Mouse (Mus musculus): Measurements from ENCODE around the gene Vmn2r28. TPM values are rescaled to one million over a fixed set of nuclear protein-coding genes. Genes with fewer than 3 reads are reported as not detected.
"Not testable (repeated sequence)": the region's sequence is repeated elsewhere in the genome, so short reads cannot be mapped to it uniquely, and the experiment has no call there.

Gene Vmn2r28
- not detected in 2 replicates for polyA plus RNA-seq (2015; fragmentation: Nextera tagmentation; extraction: Ambion mirVana)

- H3K4me2 ChIP-seq (ENCODE audit: low read length); H3K4me1 ChIP-seq (replicated peaks; ENCODE audit: insufficient read depth, low read length): not testable (repeated sequence)
These were observed at the start of gene Vmn2r28 for GRCm38 (mm10) chr7:5493856-5494255. Gene Vmn2r28, minus strand, starts transcription at chr7:5493956.

GRCm38 (mm10) chr7:5540770-5541436, 47.1 kb upstream of the Vmn2r28 start:
- H3K4me1 ChIP-seq (replicated peaks; ENCODE audit: insufficient read depth, low read length); H3K4me3 ChIP-seq (replicated peaks; ENCODE audit: low read depth, low read length); ATAC-seq (replicated peaks; ENCODE audit: low FRiP score, low read depth); DNase-seq (ENCODE audit: low spot score); H3K36me3 ChIP-seq (ENCODE audit: insufficient read depth, low read length); H3K27ac ChIP-seq; H3K4me2 ChIP-seq (ENCODE audit: low read length); H3K9me3 ChIP-seq (replicated peaks; ENCODE audit: low read length); H3K27me3 ChIP-seq (ENCODE audit: insufficient read depth, low read length); H3K9ac ChIP-seq (ENCODE audit: low read depth, low read length): not testable (repeated sequence)
- WGBS = 44% methylated on average over 3 of the region's 3 CpGs

More at GRCm38 (mm10) chr7:5493856-5494255, at the start of gene Vmn2r28:
- H3K27ac ChIP-seq; H3K4me3 ChIP-seq (replicated peaks; ENCODE audit: low read depth, low read length); H3K9me3 ChIP-seq (replicated peaks; ENCODE audit: low read length); DNase-seq (ENCODE audit: low spot score); ATAC-seq (replicated peaks; ENCODE audit: low FRiP score, low read depth); H3K27me3 ChIP-seq (ENCODE audit: insufficient read depth, low read length); H3K9ac ChIP-seq (ENCODE audit: low read depth, low read length); H3K36me3 ChIP-seq (ENCODE audit: insufficient read depth, low read length): not testable (repeated sequence)

GRCm38 (mm10) chr7:5456674-5457073, 37.1 kb downstream of the Vmn2r28 start, which contains the start of gene Vmn1r59:
Gene Vmn1r59, minus strand, starts transcription at chr7:5456774.
- Histone ChIP-seq H3K4me1 (replicated peaks; ENCODE audit: insufficient read depth, low read length) (no peaks in the 10 kb centered on the region), H3K27ac (no peak within 1 kb of the TSS), H3K4me2 (ENCODE audit: low read length) (no peak within 1 kb of the TSS), H3K27me3 (ENCODE audit: insufficient read depth, low read length) (no peaks in the 10 kb centered on the region), H3K36me3 (ENCODE audit: insufficient read depth, low read length) (no peaks in the 10 kb centered on the region), H3K4me3 (replicated peaks; ENCODE audit: low read depth, low read length) (no peak within 1 kb of the TSS), H3K9me3 (replicated peaks; ENCODE audit: low read length) (no peaks in the 10 kb centered on the region), H3K9ac (ENCODE audit: low read depth, low read length) (no peak within 1 kb of the TSS)
- DNase-seq (ENCODE audit: low spot score) (no peak), ATAC-seq (replicated peaks; ENCODE audit: low FRiP score, low read depth) (no peak)
- TF ChIP-seq CTCF (IDR thresholded peaks at IDR 0.05; ENCODE audit: low read depth) = no peak

- not testable (repeated sequence) for DNase-seq (ENCODE audit: low spot score); H3K27me3 ChIP-seq (ENCODE audit: insufficient read depth, low read length); H3K36me3 ChIP-seq (ENCODE audit: insufficient read depth, low read length); H3K4me3 ChIP-seq (replicated peaks; ENCODE audit: low read depth, low read length); H3K4me2 ChIP-seq (ENCODE audit: low read length); ATAC-seq (replicated peaks; ENCODE audit: low FRiP score, low read depth); H3K9ac ChIP-seq (ENCODE audit: low read depth, low read length); H3K4me1 ChIP-seq (replicated peaks; ENCODE audit: insufficient read depth, low read length); H3K9me3 ChIP-seq (replicated peaks; ENCODE audit: low read length); H3K27ac ChIP-seq
- WGBS = 67% methylated on average over 3 of the region's 3 CpGs
These were observed 39.7 kb downstream of the Vmn2r28 start for GRCm38 (mm10) chr7:5454011-5454410.

- Histone ChIP-seq H3K4me3 (replicated peaks; ENCODE audit: low read depth, low read length) (no peak overlapping the region), H3K27ac (no peak overlapping the region), H3K9me3 (replicated peaks; ENCODE audit: low read length) (no peaks in the 10 kb centered on the region), H3K4me2 (ENCODE audit: low read length) (no peak overlapping the region), H3K27me3 (ENCODE audit: insufficient read depth, low read length) (no peaks in the 10 kb centered on the region), H3K36me3 (ENCODE audit: insufficient read depth, low read length) (no peaks in the 10 kb centered on the region), H3K4me1 (replicated peaks; ENCODE audit: insufficient read depth, low read length) (no peaks in the 10 kb centered on the region), H3K9ac (ENCODE audit: low read depth, low read length) (no peak overlapping the region)
- TF ChIP-seq CTCF (IDR thresholded peaks at IDR 0.05; ENCODE audit: low read depth) = no peak
- ATAC-seq (replicated peaks; ENCODE audit: low FRiP score, low read depth) = no peak
- DNase-seq (ENCODE audit: low spot score) = no peak
These were observed 45.1 kb downstream of the Vmn2r28 start for GRCm38 (mm10) chr7:5448627-5449026.

Other genes starting within 250 kb of the Vmn2r28 start
- gene Gm5065, start 143.4 kb downstream of the Vmn2r28 start, polyA plus RNA-seq (2015; fragmentation: Nextera tagmentation; extraction: Ambion mirVana) = not detected in 2 replicates
- not detected in 2 replicates for gene Nlrp2, start 142.9 kb downstream of the Vmn2r28 start, polyA plus RNA-seq (2015; fragmentation: Nextera tagmentation; extraction: Ambion mirVana)
- gene Vmn1r58, start 80.6 kb downstream of the Vmn2r28 start, polyA plus RNA-seq (2015; fragmentation: Nextera tagmentation; extraction: Ambion mirVana) = not detected in 2 replicates
- not detected in 2 replicates for gene Vmn1r59, start 37.2 kb downstream of the Vmn2r28 start, polyA plus RNA-seq (2015; fragmentation: Nextera tagmentation; extraction: Ambion mirVana)
- gene Vmn1r60, start 53.4 kb upstream of the Vmn2r28 start, polyA plus RNA-seq (2015; fragmentation: Nextera tagmentation; extraction: Ambion mirVana) = not detected in 2 replicates
- not detected in 2 replicates for gene Vmn1r61, start 119.3 kb upstream of the Vmn2r28 start, polyA plus RNA-seq (2015; fragmentation: Nextera tagmentation; extraction: Ambion mirVana)
- gene Vmn1r62, start 179.7 kb upstream of the Vmn2r28 start, polyA plus RNA-seq (2015; fragmentation: Nextera tagmentation; extraction: Ambion mirVana) = not detected in 2 replicates